Mouse (Mus musculus) liver, postnatal 0 days (tissue): ENCODE measurements around the gene Gm20388. TPM values are rescaled to one million over a fixed set of nuclear protein-coding genes. Genes with fewer than 3 reads are reported as not detected.

Source experiments
- ATAC-seq: fragments of 200-750 bp; cut with Nextera tagmentation; 2 replicates; pipeline ENCODE4 v1.8.0; 2017; ENCODE audit warnings: mild to moderate bottlenecking, moderate library complexity
- DNase-seq: peaks from one replicate; pipeline ENCODE4 v3.0.0-alpha.2; 2016
- H3K27ac ChIP-seq: fragments of 300-500 bp; sonication (generic); 2 replicates; pipeline ENCODE4 v1.5.1; 2014; ENCODE audit warnings: antibody characterized with exemption, moderate library complexity, mild to moderate bottlenecking, low read depth
- H3K27me3 ChIP-seq: fragments of 300-500 bp; sonication (generic); 2 replicates; pipeline ENCODE4 v1.6.1; 2014; ENCODE audit warnings: low read length, control low read depth, mixed read lengths; ENCODE audit not compliant: insufficient read depth
- H3K36me3 ChIP-seq: fragments of 300-500 bp; sonication (generic); replicated peaks from 2 replicates; pipeline ENCODE4 v1.6.1; 2014; ENCODE audit warnings: mild to moderate bottlenecking, control low read depth, low read length, moderate library complexity, mixed read lengths; ENCODE audit not compliant: insufficient read depth
- H3K4me1 ChIP-seq: fragments of 300-500 bp; sonication (generic); 2 replicates; pipeline ENCODE4 v1.6.1; 2014; ENCODE audit warnings: antibody characterized with exemption, mild to moderate bottlenecking, control low read depth; ENCODE audit not compliant: insufficient read depth
- H3K4me2 ChIP-seq: fragments of 300-500 bp; sonication (generic); 2 replicates; pipeline ENCODE4 v1.6.1; 2014; ENCODE audit warnings: low read depth, mild to moderate bottlenecking, low read length, moderate library complexity, mixed read lengths
- H3K4me3 ChIP-seq: fragments of 300-500 bp; sonication (generic); 2 replicates; pipeline ENCODE4 v1.5.1; 2014; ENCODE audit warnings: low read depth, low read length
- H3K9ac ChIP-seq: fragments of 300-500 bp; sonication (generic); replicated peaks from 2 replicates; pipeline ENCODE4 v1.6.1; 2014; ENCODE audit warnings: mild to moderate bottlenecking, moderate library complexity
- H3K9me3 ChIP-seq: fragments of 300-500 bp; sonication (generic); 2 replicates; pipeline ENCODE4 v1.6.1; 2016; ENCODE audit warnings: mild to moderate bottlenecking, control low read depth, low read length, mixed read lengths
- CTCF ChIP-seq: sonication (generic); IDR thresholded peaks from 2 replicates; pipeline ENCODE4 v1.5.1; 2016; ENCODE audit warnings: antibody characterized with exemption, low read depth
- EP300 ChIP-seq: IDR thresholded peaks from 2 replicates; pipeline ENCODE4 v1.6.1; 2016; ENCODE audit warnings: antibody characterized with exemption, low read depth, mild to moderate bottlenecking
- WGBS: fragments of 180-500 bp; shearing (Covaris S2); extraction: QIAGEN DNeasy Blood & Tissue Kit; methylation state at CpG from one replicate; pipeline ENCODE4 v1.1.7; 2014; ENCODE audit not compliant: insufficient replicate concordance; 5-methylcytosine and 5-hydroxymethylcytosine counted together
- polyA plus RNA-seq: library from polyadenylated mRNA; unstranded; fragments of >200 nt; fragmentation: Nextera tagmentation; extraction: Ambion mirVana; gene quantifications from 2 replicates; pipeline ENCODE4 v1.2.1, GENCODE M21; 2015

Gene Gm20388
- polyA plus RNA-seq, 1 experiment from 2014 or later, result not detected

GRCm38 (mm10) chr8:123374239-123374578, 3463.6 kb downstream of the Gm20388 start:
- Histone ChIP-seq H3K9me3 (no peaks in the 10 kb centered on the region), H3K4me1 (peaks cover 14% of the 10 kb centered on the region; the same call in 1 of the 2 replicates), H3K27ac (peak overlapping the region; percentile 98), H3K4me3 (peak overlapping the region; percentile 81), H3K9ac (peak overlapping the region; percentile 87), H3K4me2 (peak overlapping the region; percentile 84), H3K27me3 (no peaks in the 10 kb centered on the region), H3K36me3 (no peaks in the 10 kb centered on the region; the same call in 1 of the 2 replicates)
- ATAC-seq (peak; percentile 73), DNase-seq (peak; percentile 95)
- TF ChIP-seq CTCF, result no peak
- no peak for TF ChIP-seq EP300
- WGBS, result under 1% methylated on average over 20 of the region's 20 CpGs

- 85% methylated on average over 10 of the region's 10 CpGs for WGBS
- no peak overlapping the region for H3K9ac ChIP-seq
- TF ChIP-seq CTCF (no peak), EP300 (no peak)
- H3K4me1 ChIP-seq, result peaks cover 14% of the 10 kb centered on the region; the same call in 1 of the 2 replicates
- no peak overlapping the region for H3K4me3 ChIP-seq
- no peak for DNase-seq
- H3K9me3 ChIP-seq, result no peaks in the 10 kb centered on the region
- ATAC-seq, result no peak
- H3K4me2 ChIP-seq, result no peak overlapping the region
- no peaks in the 10 kb centered on the region for H3K27me3 ChIP-seq
- peaks cover 2% of the 10 kb centered on the region; the same call in 1 of the 2 replicates for H3K36me3 ChIP-seq
- H3K27ac ChIP-seq, result no peak overlapping the region
Observed at GRCm38 (mm10) chr8:123375701-123376100, 3465.1 kb downstream of the Gm20388 start.

GRCm38 (mm10) chr8:123376106-123376505, 3465.5 kb downstream of the Gm20388 start:
- 77% methylated on average over 8 of the region's 8 CpGs for WGBS
- Histone ChIP-seq H3K4me1 (peaks cover 14% of the 10 kb centered on the region; the same call in 1 of the 2 replicates), H3K4me3 (no peak overlapping the region), H3K9ac (no peak overlapping the region), H3K9me3 (no peaks in the 10 kb centered on the region), H3K36me3 (peaks cover 6% of the 10 kb centered on the region; the same call in 1 of the 2 replicates), H3K27ac (no peak overlapping the region), H3K4me2 (no peak overlapping the region), H3K27me3 (no peaks in the 10 kb centered on the region)
- TF ChIP-seq EP300 (no peak), CTCF (no peak)
- DNase-seq (no peak), ATAC-seq (no peak)

- ATAC-seq (no peak), DNase-seq (no peak)
- Histone ChIP-seq H3K9me3 (no peaks in the 10 kb centered on the region), H3K36me3 (peaks cover 48% of the 10 kb centered on the region), H3K4me1 (no peaks in the 10 kb centered on the region), H3K27me3 (no peaks in the 10 kb centered on the region), H3K4me3 (no peak overlapping the region), H3K27ac (no peak overlapping the region), H3K9ac (no peak overlapping the region), H3K4me2 (no peak overlapping the region)
- WGBS, result 93% methylated on average over 4 of the region's 4 CpGs
- TF ChIP-seq CTCF (no peak), EP300 (no peak)
Observed at GRCm38 (mm10) chr8:123381711-123382110, 3471.1 kb downstream of the Gm20388 start.

GRCm38 (mm10) chr8:123382516-123382915, 3471.9 kb downstream of the Gm20388 start:
- DNase-seq (no peak), ATAC-seq (no peak)
- Histone ChIP-seq H3K9ac (no peak overlapping the region), H3K27me3 (no peaks in the 10 kb centered on the region), H3K4me2 (no peak overlapping the region), H3K4me3 (no peak overlapping the region), H3K27ac (no peak overlapping the region), H3K4me1 (no peaks in the 10 kb centered on the region), H3K36me3 (peaks cover 54% of the 10 kb centered on the region), H3K9me3 (no peaks in the 10 kb centered on the region)
- TF ChIP-seq EP300, result no peak
- TF ChIP-seq CTCF, result no peak
- WGBS, result 77% methylated on average over 8 of the region's 8 CpGs

- Histone ChIP-seq H3K9ac (no peak overlapping the region), H3K27me3 (no peaks in the 10 kb centered on the region), H3K4me2 (no peak overlapping the region), H3K27ac (no peak overlapping the region), H3K4me3 (no peak overlapping the region), H3K9me3 (no peaks in the 10 kb centered on the region), H3K4me1 (no peaks in the 10 kb centered on the region), H3K36me3 (peaks cover 77% of the 10 kb centered on the region)
- ATAC-seq (no peak), DNase-seq (peak; percentile 54)
- no peak for TF ChIP-seq EP300
- TF ChIP-seq CTCF, result peak; percentile 79
- 66% methylated on average over 9 of the region's 9 CpGs for WGBS
Observed at GRCm38 (mm10) chr8:123384883-123385540, 3474.4 kb downstream of the Gm20388 start.

- no peaks in the 10 kb centered on the region for H3K27me3 ChIP-seq
- H3K4me2 ChIP-seq, result no peak overlapping the region
- 70% methylated on average over 3 of the region's 3 CpGs for WGBS
- no peak for ATAC-seq
- H3K4me1 ChIP-seq, result no peaks in the 10 kb centered on the region
- no peaks in the 10 kb centered on the region for H3K9me3 ChIP-seq
- H3K36me3 ChIP-seq, result peaks cover 90% of the 10 kb centered on the region
- no peak for DNase-seq
- no peak overlapping the region for H3K9ac ChIP-seq
- H3K4me3 ChIP-seq, result no peak overlapping the region
- TF ChIP-seq CTCF (no peak), EP300 (no peak)
- H3K27ac ChIP-seq, result no peak overlapping the region
Observed at GRCm38 (mm10) chr8:123387041-123387440, 3476.4 kb downstream of the Gm20388 start.
